Mouse (Mus musculus): Measurements from ENCODE around the gene Tecpr2. TPM values are rescaled to one million over a fixed set of nuclear protein-coding genes. Genes with fewer than 3 reads are reported as not detected.

The Tecpr2 gene
- total and polyA plus RNA-seq, 3 experiments = 5.8 to 5.9 TPM; not detected in 1

GRCm38 (mm10) chr12:110935983-110936620 is 47.0 kb downstream of the Tecpr2 start (continued):
- TF ChIP-seq MEF2A (IDR thresholded peaks at IDR 0.05; ENCODE audit: extremely low read depth, insufficient replicate concordance, low read depth, low read length, poor library complexity, severe bottlenecking) (no peak), POLR2A (IDR thresholded peaks at IDR 0.05; ENCODE audit: control insufficient read depth in 1 of 2, insufficient read depth in 1 of 2, low read depth in 1 of 2, low read length in 2 of 2, poor library complexity in 1 of 2) (no peak), ELF1 (IDR thresholded peaks at IDR 0.05; ENCODE audit: low read depth, low read length) (no peak), KAT2A (conservative IDR thresholded peaks at IDR 0.05; ENCODE audit: low read depth, low read length) (no peak), MXI1 (IDR thresholded peaks at IDR 0.05; ENCODE audit: low read depth, low read length) (no peak), CHD1 (IDR thresholded peaks at IDR 0.05; ENCODE audit: low read depth, low read length) (no peak), TBP (IDR thresholded peaks at IDR 0.05; ENCODE audit: low read depth, low read length) (no peak), TAL1 (IDR thresholded peaks at IDR 0.05; ENCODE audit: low read length) (no peak), RAD21 (IDR thresholded peaks at IDR 0.05; ENCODE audit: low read depth, low read length) (peak; percentile 92), ZKSCAN1 (IDR thresholded peaks at IDR 0.05; ENCODE audit: low read depth, low read length) (no peak), MYC (IDR thresholded peaks at IDR 0.05; ENCODE audit: low read depth, low read length) (no peak), MAX (IDR thresholded peaks at IDR 0.05; ENCODE audit: low read length) (no peak), NRF1 (IDR thresholded peaks at IDR 0.05; ENCODE audit: insufficient read depth, low read depth, low read length, poor library complexity, severe bottlenecking) (no peak), UBTF (IDR thresholded peaks at IDR 0.05; ENCODE audit: borderline replicate concordance, insufficient read depth, low read depth, low read length) (no peak)

DNA sequence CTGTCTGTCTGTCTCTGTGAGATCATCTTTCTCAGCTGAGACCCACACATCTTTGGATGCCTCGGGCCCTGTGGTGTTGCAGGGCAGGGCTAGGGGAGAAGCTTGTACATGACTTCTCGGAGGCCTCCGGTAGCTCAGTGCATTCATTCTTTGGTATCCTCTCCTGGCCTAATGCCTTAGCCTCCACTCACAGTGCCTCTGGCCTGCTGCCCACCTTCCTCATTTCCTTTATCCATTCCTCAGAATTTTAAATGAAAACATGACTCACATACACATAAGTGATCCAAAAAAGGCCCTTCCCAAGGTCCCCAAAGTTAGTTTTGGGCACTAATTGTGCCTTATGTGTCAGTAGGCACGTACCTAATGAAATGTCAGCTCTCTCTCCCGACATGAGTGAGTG is 48.4 kb downstream of the Tecpr2 start:
- Histone ChIP-seq H3K9me3 (replicated peaks; ENCODE audit: insufficient read depth, low read length) (no peaks in the 10 kb centered on the region), H3K9ac (ENCODE audit: control insufficient read depth, low read depth, low read length, poor library complexity, severe bottlenecking) (no peak overlapping the region), H3K79me2 (ENCODE audit: control insufficient read depth, insufficient read depth, low read length, poor library complexity) (no peaks in the 10 kb centered on the region), H3K4me3 (ENCODE audit: control insufficient read depth in 1 of 2, insufficient read depth in 1 of 2, low read depth in 2 of 2, low read length in 2 of 2) (no peak overlapping the region), H3K27me3 (ENCODE audit: control insufficient read depth in 1 of 2, insufficient read depth in 2 of 2, low read length in 2 of 2) (no peaks in the 10 kb centered on the region), H3K4me1 (ENCODE audit: control insufficient read depth in 1 of 2, insufficient read depth in 2 of 2, low read length in 2 of 2) (no peaks in the 10 kb centered on the region), H3K27ac (ENCODE audit: control insufficient read depth, low read depth, low read length) (no peak overlapping the region), H3K36me3 (ENCODE audit: control insufficient read depth in 1 of 2, insufficient read depth in 2 of 2, low read length in 2 of 2) (peaks cover 0 to 1% of the 10 kb centered on the region in 2 experiments; a peak in 1 of 4 replicates)
- TF ChIP-seq POLR2A (IDR thresholded peaks at IDR 0.05; ENCODE audit: control insufficient read depth in 1 of 2, insufficient read depth in 1 of 2, low read depth in 1 of 2, low read length in 2 of 2, poor library complexity in 1 of 2) = no peak
- no peak for TF ChIP-seq MAZ (IDR thresholded peaks at IDR 0.05; ENCODE audit: low read depth, low read length)
- TF ChIP-seq GATA1 (IDR thresholded peaks at IDR 0.05; ENCODE audit: low read depth, low read length) = no peak
- TF ChIP-seq HCFC1 (IDR thresholded peaks at IDR 0.05; ENCODE audit: low read depth, low read length) = no peak
- no peak for TF ChIP-seq TBP (IDR thresholded peaks at IDR 0.05; ENCODE audit: low read depth, low read length)
- no peak for TF ChIP-seq ELF1 (IDR thresholded peaks at IDR 0.05; ENCODE audit: low read depth, low read length)
- DNase-seq (ENCODE audit: low read depth, low spot score) = no peak

All from MEL (cell line).